Mouse (Mus musculus): ENCODE measurements around the gene Arhgap5. TPM values are rescaled to one million over a fixed set of nuclear protein-coding genes. Genes with fewer than 3 reads are reported as not detected.
"Not testable (repeated sequence)": the region's sequence is repeated elsewhere in the genome, so short reads cannot be mapped to it uniquely, and the experiment has no call there.

Gene Arhgap5
- polyA plus RNA-seq, 1 experiment from 2014 or later = 25.1 TPM

GRCm38 (mm10) chr12:52565654-52566053, 61.9 kb downstream of the Arhgap5 start:
- H3K4me2 ChIP-seq (replicated peaks; ENCODE audit: low read depth) = no peak overlapping the region
- TF ChIP-seq CTCF (IDR thresholded peaks at IDR 0.05; ENCODE audit: low read depth) = no peak
- ATAC-seq = no peak

DNA sequence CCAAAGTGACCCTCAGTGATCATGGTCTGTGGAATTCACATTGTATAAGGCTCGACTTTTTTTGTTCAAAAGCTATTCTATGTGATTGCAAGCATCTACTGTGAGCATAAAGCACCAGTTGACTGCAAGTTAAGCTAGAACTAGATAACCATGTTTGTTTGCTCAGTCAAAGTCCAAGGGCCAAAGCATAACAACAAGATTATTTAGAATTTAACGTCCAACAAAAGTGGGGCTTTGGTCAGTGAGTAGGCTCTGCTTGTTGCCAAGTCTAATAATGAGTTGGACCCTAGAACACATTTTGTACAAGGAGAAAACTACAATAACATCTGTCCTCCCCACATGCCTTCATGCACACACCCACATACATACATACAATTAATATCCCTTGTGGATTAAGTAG, 69.6 kb downstream of the Arhgap5 start:
- Histone ChIP-seq H3K4me3 (ENCODE audit: low read depth, low read length) (no peak overlapping the region), H3K27ac (ENCODE audit: low read depth, low read length) (no peak overlapping the region), H3K9ac (ENCODE audit: low read depth, low read length) (no peak overlapping the region), H3K4me2 (replicated peaks; ENCODE audit: low read depth) (no peak overlapping the region), H3K9me3 (ENCODE audit: control insufficient read depth) (no peaks in the 10 kb centered on the region), H3K36me3 (ENCODE audit: control insufficient read depth, insufficient read depth) (peaks cover 10% of the 10 kb centered on the region), H3K27me3 (replicated peaks; ENCODE audit: control insufficient read depth, insufficient read depth, low read length) (no peaks in the 10 kb centered on the region), H3K4me1 (replicated peaks; ENCODE audit: control insufficient read depth, insufficient read depth, low read length) (no peaks in the 10 kb centered on the region)
- WGBS = 57% methylated on average over 2 of the region's 2 CpGs
- TF ChIP-seq CTCF (IDR thresholded peaks at IDR 0.05; ENCODE audit: low read depth) = no peak
- no peak for ATAC-seq

More at GRCm38 (mm10) chr12:52565654-52566053, 61.9 kb downstream of the Arhgap5 start:
- Histone ChIP-seq H3K4me3 (ENCODE audit: low read depth, low read length) (no peak overlapping the region), H3K27me3 (replicated peaks; ENCODE audit: control insufficient read depth, insufficient read depth, low read length) (no peaks in the 10 kb centered on the region), H3K9me3 (ENCODE audit: control insufficient read depth) (no peaks in the 10 kb centered on the region), H3K9ac (ENCODE audit: low read depth, low read length) (no peak overlapping the region), H3K27ac (ENCODE audit: low read depth, low read length) (no peak overlapping the region), H3K36me3 (ENCODE audit: control insufficient read depth, insufficient read depth) (peaks cover 16% of the 10 kb centered on the region), H3K4me1 (replicated peaks; ENCODE audit: control insufficient read depth, insufficient read depth, low read length) (no peaks in the 10 kb centered on the region)
- WGBS = 90% methylated on average over 5 of the region's 5 CpGs

- H3K27ac ChIP-seq (ENCODE audit: low read depth, low read length); H3K27me3 ChIP-seq (replicated peaks; ENCODE audit: control insufficient read depth, insufficient read depth, low read length); H3K36me3 ChIP-seq (ENCODE audit: control insufficient read depth, insufficient read depth); ATAC-seq; H3K4me1 ChIP-seq (replicated peaks; ENCODE audit: control insufficient read depth, insufficient read depth, low read length); H3K4me2 ChIP-seq (replicated peaks; ENCODE audit: low read depth); H3K4me3 ChIP-seq (ENCODE audit: low read depth, low read length); H3K9ac ChIP-seq (ENCODE audit: low read depth, low read length); H3K9me3 ChIP-seq (ENCODE audit: control insufficient read depth): not testable (repeated sequence)
- WGBS = 79% methylated on average over 2 of the region's 2 CpGs
These were observed 82.7 kb downstream of the Arhgap5 start for GRCm38 (mm10) chr12:52586466-52586865.

DNA sequence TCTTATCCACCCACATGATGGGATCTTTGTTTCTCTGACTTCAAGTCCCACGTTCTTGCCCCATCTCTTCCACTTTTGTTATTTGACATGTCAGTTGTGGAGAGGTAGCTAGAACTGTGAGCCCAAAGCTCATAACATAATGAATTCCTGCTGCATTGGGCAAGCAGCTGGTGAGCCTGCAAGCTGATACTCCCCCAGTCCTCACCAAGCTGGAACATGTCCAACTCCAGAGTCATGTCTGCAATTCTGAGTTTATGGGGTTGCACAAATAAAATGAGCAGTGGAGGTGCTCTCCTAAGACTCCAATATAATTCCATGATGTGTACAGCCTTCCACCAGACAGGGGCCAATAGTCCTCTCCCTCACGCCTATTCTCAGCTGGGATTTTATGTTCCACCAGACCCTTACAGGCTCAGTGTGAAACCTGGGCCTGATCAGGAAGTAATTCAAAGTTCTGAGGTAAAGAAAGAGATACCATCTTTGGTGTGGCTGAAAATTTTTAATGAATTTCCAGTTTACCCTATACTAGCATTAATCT, 83.8 kb downstream of the Arhgap5 start:
- no peak for TF ChIP-seq CTCF (IDR thresholded peaks at IDR 0.05; ENCODE audit: low read depth)
- WGBS = 48% methylated on average over 2 of the region's 2 CpGs
- Histone ChIP-seq H3K9ac (ENCODE audit: low read depth, low read length) (no peak overlapping the region), H3K27me3 (replicated peaks; ENCODE audit: control insufficient read depth, insufficient read depth, low read length) (no peaks in the 10 kb centered on the region), H3K9me3 (ENCODE audit: control insufficient read depth) (no peaks in the 10 kb centered on the region), H3K4me2 (replicated peaks; ENCODE audit: low read depth) (no peak overlapping the region), H3K27ac (ENCODE audit: low read depth, low read length) (no peak overlapping the region), H3K36me3 (ENCODE audit: control insufficient read depth, insufficient read depth) (no peaks in the 10 kb centered on the region), H3K4me1 (replicated peaks; ENCODE audit: control insufficient read depth, insufficient read depth, low read length) (no peaks in the 10 kb centered on the region), H3K4me3 (ENCODE audit: low read depth, low read length) (no peak overlapping the region)
- peak; percentile 79 for ATAC-seq

GRCm38 (mm10) chr12:52595389-52596185, 91.8 kb downstream of the Arhgap5 start:
- Histone ChIP-seq H3K4me1 (replicated peaks; ENCODE audit: control insufficient read depth, insufficient read depth, low read length) (no peaks in the 10 kb centered on the region), H3K4me3 (ENCODE audit: low read depth, low read length) (no peak overlapping the region), H3K36me3 (ENCODE audit: control insufficient read depth, insufficient read depth) (no peaks in the 10 kb centered on the region), H3K27me3 (replicated peaks; ENCODE audit: control insufficient read depth, insufficient read depth, low read length) (no peaks in the 10 kb centered on the region), H3K9ac (ENCODE audit: low read depth, low read length) (no peak overlapping the region), H3K9me3 (ENCODE audit: control insufficient read depth) (0 out of 2 replicates have a peak, but pooled peaks cover 5% of the 10 kb centered on the region), H3K27ac (ENCODE audit: low read depth, low read length) (peak overlapping the region; percentile 72), H3K4me2 (replicated peaks; ENCODE audit: low read depth) (no peak overlapping the region)
- TF ChIP-seq CTCF (IDR thresholded peaks at IDR 0.05; ENCODE audit: low read depth) = peak; percentile 59
- 52% methylated on average over 7 of the region's 7 CpGs for WGBS
- peak; percentile 94 for ATAC-seq

GRCm38 (mm10) chr12:52602471-52602870, 98.7 kb downstream of the Arhgap5 start:
- peak; percentile 34; the same call in 1 of the 2 replicates for TF ChIP-seq CTCF (IDR thresholded peaks at IDR 0.05; ENCODE audit: low read depth)
- Histone ChIP-seq H3K27me3 (replicated peaks; ENCODE audit: control insufficient read depth, insufficient read depth, low read length) (no peaks in the 10 kb centered on the region), H3K9ac (ENCODE audit: low read depth, low read length) (peak overlapping the region; percentile 84; the same call in 1 of the 2 replicates), H3K4me1 (replicated peaks; ENCODE audit: control insufficient read depth, insufficient read depth, low read length) (peaks cover 6% of the 10 kb centered on the region), H3K4me3 (ENCODE audit: low read depth, low read length) (peak overlapping the region; percentile 63), H3K27ac (ENCODE audit: low read depth, low read length) (peak overlapping the region; percentile 98), H3K36me3 (ENCODE audit: control insufficient read depth, insufficient read depth) (no peaks in the 10 kb centered on the region), H3K9me3 (ENCODE audit: control insufficient read depth) (0 out of 2 replicates have a peak, but pooled peaks cover 5% of the 10 kb centered on the region), H3K4me2 (replicated peaks; ENCODE audit: low read depth) (peak overlapping the region; percentile 77)
- 8% methylated on average over 2 of the region's 2 CpGs for WGBS
- ATAC-seq = peak; percentile 73
